Mouse (Mus musculus) ES-Bruce4 (cell line): ENCODE data around the gene Atp6v1b1. TPM values are rescaled to one million over a fixed set of nuclear protein-coding genes. Genes with fewer than 3 reads are reported as not detected.
A peak's percentile ranks its signal among the peaks of the same experiment; 100 is the strongest.

Source experiments
- H3K27ac ChIP-seq: 2 replicates; pipeline ENCODE4 v1.5.1; 2012; ENCODE audit warnings: low read length, inconsistent platforms; ENCODE audit not compliant: insufficient read depth
- H3K27me3 ChIP-seq: 2 replicates; pipeline ENCODE4 v1.6.1; 2012; ENCODE audit warnings: mild to moderate bottlenecking, low read length, inconsistent platforms; ENCODE audit not compliant: control insufficient read depth, poor library complexity, insufficient read depth, severe bottlenecking
- H3K36me3 ChIP-seq: 2 replicates; pipeline ENCODE4 v1.6.1; 2012; ENCODE audit warnings: inconsistent platforms, mild to moderate bottlenecking, low read length, moderate library complexity; ENCODE audit not compliant: control insufficient read depth, poor library complexity, insufficient read depth, severe bottlenecking
- H3K4me1 ChIP-seq: one replicate; pipeline ENCODE4 v1.8.1; 2011; ENCODE audit warnings: low read length; ENCODE audit not compliant: control insufficient read depth, insufficient read depth
- H3K4me3 ChIP-seq: 2 replicates; pipeline ENCODE4 v1.5.1; 2011; ENCODE audit warnings: low read depth, mild to moderate bottlenecking, low read length
- H3K9ac ChIP-seq: 2 replicates; pipeline ENCODE4 v1.6.1; 2012; ENCODE audit warnings: low read depth, mild to moderate bottlenecking, inconsistent platforms; ENCODE audit not compliant: poor library complexity, severe bottlenecking
- H3K9me3 ChIP-seq: replicated peaks from 2 replicates; pipeline ENCODE4 v1.6.1; 2012; ENCODE audit warnings: mild to moderate bottlenecking, low read length, inconsistent platforms; ENCODE audit not compliant: control insufficient read depth, poor library complexity, insufficient read depth, severe bottlenecking
- CTCF ChIP-seq: IDR thresholded peaks from one replicate; pipeline ENCODE4 v1.8.1; 2011; ENCODE audit warnings: low read depth, low read length
- EP300 ChIP-seq: IDR thresholded peaks from 2 replicates; pipeline ENCODE4 v1.6.1; 2011; ENCODE audit warnings: low read depth, low read length; ENCODE audit not compliant: insufficient read depth
- POLR2A ChIP-seq: IDR thresholded peaks from one replicate; pipeline ENCODE4 v1.8.1; 2011; ENCODE audit warnings: low read length; ENCODE audit not compliant: insufficient read depth
- polyA plus RNA-seq: library from polyadenylated mRNA; stranded (reverse); fragments of >200 nt; gene quantifications from 2 replicates; pipeline ENCODE4 v1.2.4, GENCODE M21; 2011; ENCODE audit warnings: low read depth; ENCODE audit not compliant: missing spikeins, insufficient read depth, insufficient read length

The Atp6v1b1 gene
- polyA plus RNA-seq, 1 experiment: not detected

DNA sequence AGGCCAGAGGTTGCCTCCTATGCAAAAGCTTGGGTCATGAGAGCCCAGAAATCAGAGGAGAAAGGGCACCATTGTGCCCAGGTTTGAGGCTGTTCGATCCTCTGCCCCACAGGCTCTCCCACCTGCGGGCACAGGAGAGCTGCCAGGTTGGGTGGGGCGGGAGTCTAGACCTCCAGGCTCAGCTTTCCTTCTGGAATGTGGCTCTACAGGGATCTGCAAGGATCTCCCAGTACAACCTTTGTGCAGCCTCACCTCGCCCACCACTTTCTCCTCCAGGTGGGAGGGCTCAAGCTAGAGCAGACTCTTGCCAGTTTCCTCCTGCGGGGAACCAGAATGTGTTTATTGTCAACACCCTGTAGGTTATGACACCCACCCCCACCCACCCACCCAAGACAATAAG, 1.8 kb downstream of the Atp6v1b1 start:
- Histone ChIP-seq H3K9me3 (no peaks in the 10 kb centered on the region), H3K4me3 (no peak overlapping the region), H3K27ac (no peak overlapping the region), H3K27me3 (no peaks in the 10 kb centered on the region), H3K36me3 (no peaks in the 10 kb centered on the region), H3K9ac (no peak overlapping the region), H3K4me1 (peaks cover 10% of the 10 kb centered on the region)
- TF ChIP-seq POLR2A: no peak
- 0 out of 2 replicates have a peak, but pooled peaks have one; percentile 28 for TF ChIP-seq EP300

GRCm38 (mm10) chr6:83745466-83745865, 2.7 kb downstream of the Atp6v1b1 start:
- TF ChIP-seq EP300 (no peak), CTCF (no peak), POLR2A (no peak)
- H3K36me3 ChIP-seq: no peaks in the 10 kb centered on the region
- H3K27me3 ChIP-seq: no peaks in the 10 kb centered on the region
- H3K27ac ChIP-seq: no peak overlapping the region
- peaks cover 10% of the 10 kb centered on the region for H3K4me1 ChIP-seq
- H3K4me3 ChIP-seq: no peak overlapping the region
- H3K9me3 ChIP-seq: no peaks in the 10 kb centered on the region
- no peak overlapping the region for H3K9ac ChIP-seq

DNA sequence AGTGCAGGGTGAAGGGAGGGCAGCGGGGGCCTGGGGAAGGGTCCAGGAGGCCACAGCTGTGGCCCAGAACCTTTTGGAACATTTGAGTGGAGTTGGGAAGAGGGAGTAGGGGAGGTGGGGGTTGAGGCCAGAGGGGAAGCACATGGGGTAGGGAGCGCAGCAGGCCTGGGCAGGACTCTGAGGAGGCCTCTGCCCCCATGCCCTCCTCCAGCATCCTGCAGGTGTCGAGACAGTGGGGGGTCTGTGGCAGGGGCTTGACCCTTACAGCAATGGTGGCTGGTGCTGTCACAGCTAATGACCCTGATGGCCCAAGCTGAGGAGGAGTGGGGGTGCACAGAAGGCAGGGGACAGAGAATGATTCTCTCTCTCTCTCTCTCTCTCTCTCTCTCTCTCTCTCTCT, 6.5 kb downstream of the Atp6v1b1 start:
- Histone ChIP-seq H3K36me3 (no peaks in the 10 kb centered on the region), H3K9me3 (no peaks in the 10 kb centered on the region), H3K27me3 (no peaks in the 10 kb centered on the region), H3K4me3 (no peak overlapping the region), H3K4me1 (peaks cover 8% of the 10 kb centered on the region), H3K27ac (no peak overlapping the region), H3K9ac (no peak overlapping the region)
- TF ChIP-seq EP300 (no peak), POLR2A (no peak), CTCF (no peak)

DNA sequence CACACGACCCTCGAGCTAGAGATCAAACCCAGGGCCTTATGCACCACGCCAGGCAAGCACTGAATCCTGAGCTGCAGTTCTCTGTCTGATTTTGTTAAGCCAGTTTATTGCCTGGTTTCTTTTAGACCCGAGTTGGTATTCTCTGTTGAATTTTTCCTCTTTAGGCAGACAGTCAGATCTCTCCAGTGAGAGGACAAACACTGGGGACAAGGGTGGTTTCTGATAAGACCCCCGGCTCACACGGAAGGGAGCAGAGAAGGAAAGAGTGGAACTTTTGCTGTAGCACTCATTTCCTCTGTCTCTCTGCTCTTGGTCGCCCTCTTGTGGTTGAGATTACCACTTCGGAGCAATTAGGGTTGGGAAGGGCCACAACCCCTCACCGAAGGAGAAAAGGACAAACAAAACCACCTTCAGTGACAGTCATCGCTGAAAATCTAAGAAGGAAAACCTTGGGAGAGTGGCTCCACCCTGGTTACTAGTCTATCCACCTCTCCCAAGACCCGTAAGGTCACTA, 7.4 kb downstream of the Atp6v1b1 start:
- H3K9me3 ChIP-seq: no peaks in the 10 kb centered on the region
- no peaks in the 10 kb centered on the region for H3K4me1 ChIP-seq
- H3K36me3 ChIP-seq: no peaks in the 10 kb centered on the region
- H3K27ac ChIP-seq: no peak overlapping the region
- TF ChIP-seq EP300 (no peak), CTCF (peak; percentile 75)
- H3K9ac ChIP-seq: peak overlapping the region; percentile 5; the same call in 1 of the 2 replicates
- H3K27me3 ChIP-seq: no peaks in the 10 kb centered on the region
- no peak overlapping the region for H3K4me3 ChIP-seq

DNA sequence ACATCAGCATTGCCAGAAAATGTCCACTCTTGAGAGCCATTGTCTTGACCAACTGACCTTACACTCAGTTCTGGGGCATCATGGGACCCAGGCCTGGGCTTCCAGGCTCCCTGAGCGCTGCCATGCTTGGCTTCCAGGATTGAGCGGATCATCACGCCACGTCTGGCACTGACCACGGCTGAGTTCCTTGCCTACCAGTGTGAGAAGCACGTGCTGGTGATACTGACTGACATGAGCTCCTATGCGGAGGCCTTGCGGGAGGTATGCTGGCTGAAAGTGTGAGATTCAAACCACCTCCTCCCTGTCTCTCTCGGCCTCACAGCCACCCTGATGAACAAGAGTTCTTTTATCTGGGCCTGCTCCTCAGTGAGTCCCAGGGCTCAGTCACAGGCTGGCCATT, 13.3 kb downstream of the Atp6v1b1 start:
- H3K9me3 ChIP-seq: no peaks in the 10 kb centered on the region
- H3K36me3 ChIP-seq: no peaks in the 10 kb centered on the region
- TF ChIP-seq POLR2A (no peak), EP300 (no peak), CTCF (no peak)
- H3K27ac ChIP-seq: no peak overlapping the region
- no peak overlapping the region for H3K9ac ChIP-seq
- H3K27me3 ChIP-seq: no peaks in the 10 kb centered on the region
- H3K4me1 ChIP-seq: no peaks in the 10 kb centered on the region
- H3K4me3 ChIP-seq: no peak overlapping the region

DNA sequence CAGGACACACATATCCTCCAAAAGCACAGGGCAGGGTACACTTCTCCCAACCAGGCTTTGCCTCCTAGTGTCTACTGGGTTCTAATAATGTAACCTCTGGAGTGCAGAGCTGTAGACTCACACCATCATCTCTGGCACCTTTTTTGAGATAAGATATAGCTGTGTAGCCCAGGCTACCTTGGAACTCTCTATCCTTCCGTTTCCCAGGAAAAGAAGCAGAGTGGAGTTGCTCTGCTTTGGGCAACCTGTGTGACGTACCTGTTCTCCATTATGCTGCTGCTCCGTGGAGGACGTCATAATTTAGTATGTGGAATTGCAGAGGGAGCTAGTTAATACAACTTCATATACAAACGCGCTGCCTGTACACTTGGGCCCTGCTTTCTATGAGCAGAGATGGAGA, 19.6 kb downstream of the Atp6v1b1 start, which contains the start of gene Ankrd53:
Gene Ankrd53 (plus strand): TSS at position 301 of the 400 bp plus-strand sequence.
- H3K9ac ChIP-seq: peak within 1 kb of the TSS; percentile 20; the same call in 1 of the 2 replicates
- peak within 1 kb of the TSS; percentile 44 for H3K4me3 ChIP-seq
- TF ChIP-seq POLR2A: no peak
- TF ChIP-seq EP300: no peak
- TF ChIP-seq CTCF: no peak
- H3K27me3 ChIP-seq: no peaks in the 10 kb centered on the region
- no peaks in the 10 kb centered on the region for H3K9me3 ChIP-seq
- H3K4me1 ChIP-seq: no peaks in the 10 kb centered on the region
- H3K36me3 ChIP-seq: no peaks in the 10 kb centered on the region
- H3K27ac ChIP-seq: no peak within 1 kb of the TSS
